Mouse (Mus musculus): ENCODE data around the gene Snrnp70.

DNA sequence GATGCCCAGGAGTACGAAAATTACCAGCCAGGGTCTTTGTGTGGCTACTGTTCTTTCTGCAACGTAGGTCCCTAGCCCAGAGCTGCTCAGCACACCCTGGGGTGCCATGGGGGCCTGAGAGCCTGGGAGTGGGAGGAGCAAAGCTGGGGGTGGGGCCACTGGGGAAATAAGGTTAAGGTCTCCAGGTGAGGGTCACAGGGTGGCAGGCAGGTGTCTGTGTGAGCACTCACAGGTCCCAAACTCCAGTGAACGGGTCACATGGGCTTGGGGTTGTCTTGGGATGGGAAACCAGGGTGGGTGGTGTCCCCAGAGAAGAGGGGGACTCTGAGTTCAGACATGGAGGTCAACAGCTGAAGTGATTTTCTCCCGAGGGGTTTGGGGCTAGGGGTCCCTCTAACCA is 58.1 kb downstream of the Snrnp70 start:
- TF ChIP-seq CTCF (IDR thresholded peaks at IDR 0.05; ENCODE audit: low read depth) = no peak
- no peak for TF ChIP-seq EP300 (IDR thresholded peaks at IDR 0.05; ENCODE audit: low read depth)

Data from liver, postnatal 0 days (tissue).